Mouse (Mus musculus) midbrain, embryonic 15.5 days (tissue): ENCODE measurements around the gene Atxn2. TPM values are rescaled to one million over a fixed set of nuclear protein-coding genes. Genes with fewer than 3 reads are reported as not detected.

Source experiments
- ATAC-seq: fragments of 200-750 bp; cut with Nextera tagmentation; replicated peaks from 2 replicates; pipeline ENCODE4 v1.8.0; 2017; ENCODE audit warnings: moderate TSS enrichment
- H3K27ac ChIP-seq: fragments of 300-500 bp; sonication (generic); 2 replicates; pipeline ENCODE4 v1.5.1; 2015; ENCODE audit warnings: mild to moderate bottlenecking, inconsistent platforms
- H3K27me3 ChIP-seq: fragments of 300-500 bp; sonication (generic); replicated peaks from 2 replicates; pipeline ENCODE4 v1.6.1; 2015; ENCODE audit warnings: inconsistent platforms
- H3K36me3 ChIP-seq: fragments of 300-500 bp; sonication (generic); replicated peaks from 2 replicates; pipeline ENCODE4 v1.6.1; 2015; ENCODE audit warnings: inconsistent platforms
- H3K4me1 ChIP-seq: fragments of 300-500 bp; sonication (generic); 2 replicates; pipeline ENCODE4 v1.6.1; 2015; ENCODE audit warnings: inconsistent platforms
- H3K4me2 ChIP-seq: fragments of 300-500 bp; sonication (generic); 2 replicates; pipeline ENCODE4 v1.6.1; 2015; ENCODE audit warnings: inconsistent platforms, mild to moderate bottlenecking, moderate library complexity
- H3K4me3 ChIP-seq: fragments of 300-500 bp; sonication (generic); 2 replicates; pipeline ENCODE4 v1.5.1; 2015; ENCODE audit warnings: mild to moderate bottlenecking, inconsistent platforms
- H3K9ac ChIP-seq: fragments of 300-500 bp; sonication (generic); 2 replicates; pipeline ENCODE4 v1.6.1; 2015; ENCODE audit warnings: mild to moderate bottlenecking, inconsistent platforms
- H3K9me3 ChIP-seq: fragments of 300-500 bp; sonication (generic); 2 replicates; pipeline ENCODE4 v1.6.1; 2016; ENCODE audit warnings: inconsistent platforms
- WGBS: fragments of 180-500 bp; shearing (Covaris S2); methylation state at CpG from one replicate; pipeline ENCODE4 v1.1.7; 2015; ENCODE audit warnings: mixed read lengths; 5-methylcytosine and 5-hydroxymethylcytosine counted together
- polyA plus RNA-seq: library from polyadenylated mRNA; unstranded; fragments of >200 nt; fragmentation: Nextera tagmentation; extraction: Ambion mirVana; gene quantifications from 2 replicates; pipeline ENCODE4 v1.2.1, GENCODE M21; 2015

Atxn2 gene
- polyA plus RNA-seq, 1 experiment from 2014 or later: 111 TPM

DNA sequence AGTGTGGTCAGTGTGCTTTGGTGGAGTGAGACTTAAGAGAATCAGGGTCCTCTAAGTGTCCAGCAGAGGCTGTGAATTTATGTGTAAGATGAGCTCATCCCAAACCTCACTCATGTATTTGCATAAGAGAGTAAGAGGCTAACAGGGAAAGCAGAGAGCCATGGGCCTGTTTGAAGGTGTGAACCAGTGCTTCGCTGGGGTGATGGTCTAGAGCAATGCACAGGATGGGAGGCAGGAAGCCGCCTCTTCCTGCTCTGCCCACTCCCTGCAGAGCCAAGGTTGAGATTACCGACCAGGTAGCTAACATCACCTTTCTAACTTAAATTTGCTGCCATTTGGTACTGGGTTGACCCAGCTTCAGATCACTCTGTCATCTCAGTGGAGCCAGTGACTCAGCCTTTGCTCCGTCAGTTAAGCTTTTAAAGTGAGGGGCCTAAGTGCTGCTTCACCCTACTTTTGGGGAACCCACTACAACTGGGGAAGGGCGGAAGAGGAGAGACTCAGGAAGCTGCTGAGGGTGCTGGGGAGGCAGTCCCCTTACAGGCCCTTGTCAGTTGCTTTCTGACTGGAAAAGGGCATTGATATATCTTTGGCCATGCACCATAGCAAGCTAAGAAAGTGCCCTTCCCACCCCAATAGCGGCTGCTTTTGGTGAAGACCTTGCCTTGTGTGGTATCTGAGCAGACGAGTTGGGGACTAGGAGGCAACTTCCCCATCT lies 101.5 kb downstream of the Atxn2 start:
- Histone ChIP-seq H3K9me3 (no peaks in the 10 kb centered on the region), H3K9ac (no peak overlapping the region), H3K27me3 (no peaks in the 10 kb centered on the region), H3K4me3 (no peak overlapping the region), H3K4me1 (no peaks in the 10 kb centered on the region), H3K4me2 (no peak overlapping the region), H3K27ac (no peak overlapping the region), H3K36me3 (peaks cover 40% of the 10 kb centered on the region)
- 90% methylated on average over 7 of the region's 7 CpGs for WGBS
- no peak for ATAC-seq

DNA sequence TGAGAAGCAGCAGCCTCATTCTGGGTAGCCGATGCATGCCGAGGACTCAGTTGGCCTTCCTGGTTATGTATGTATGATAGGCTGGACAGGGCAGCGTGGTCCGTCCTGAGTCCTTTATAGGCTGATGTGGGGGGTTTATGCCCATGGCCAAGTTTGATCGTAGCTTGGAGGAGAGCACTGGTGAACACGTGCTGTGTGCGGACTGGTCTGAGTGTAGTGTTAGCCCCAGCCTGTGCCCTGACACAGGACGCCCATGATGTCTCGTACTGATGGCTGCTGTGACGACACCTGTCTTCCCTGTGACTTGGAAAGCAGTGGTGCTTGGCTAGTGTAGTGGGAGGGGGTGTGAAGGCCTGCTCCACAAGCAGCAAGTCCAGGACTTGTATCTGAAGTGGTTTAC lies 102.6 kb downstream of the Atxn2 start:
- ATAC-seq: no peak
- WGBS: 96% methylated on average over 10 of the region's 10 CpGs

DNA sequence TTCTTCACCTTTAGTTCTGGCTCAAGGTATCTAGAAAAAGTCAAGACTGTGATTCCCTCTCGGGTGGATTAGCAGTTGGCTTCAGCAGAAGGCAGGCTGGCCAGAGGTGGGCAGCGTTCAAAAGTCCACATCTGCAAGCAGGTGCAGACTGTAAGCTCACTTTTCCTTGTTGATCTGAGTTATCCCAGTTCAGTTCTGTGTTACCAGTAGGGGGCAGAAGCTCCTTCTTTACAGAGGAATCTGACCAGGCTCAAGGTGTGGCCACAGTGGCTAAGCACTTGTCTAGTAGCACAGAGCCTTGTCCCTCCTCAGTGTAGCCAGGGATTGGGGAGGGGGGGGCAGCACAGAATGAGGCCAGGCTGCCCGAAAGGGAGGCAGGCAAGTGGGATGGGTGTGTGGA lies 103.9 kb downstream of the Atxn2 start:
- H3K9ac ChIP-seq: no peak overlapping the region
- H3K27ac ChIP-seq: no peak overlapping the region
- H3K4me3 ChIP-seq: no peak overlapping the region
- H3K36me3 ChIP-seq: peaks cover 55% of the 10 kb centered on the region
- H3K9me3 ChIP-seq: no peaks in the 10 kb centered on the region
- 68% methylated on average over 3 of the region's 3 CpGs for WGBS
- H3K4me2 ChIP-seq: no peak overlapping the region
- no peaks in the 10 kb centered on the region for H3K27me3 ChIP-seq
- no peak for ATAC-seq
- H3K4me1 ChIP-seq: no peaks in the 10 kb centered on the region

More for the DNA sequence above, 102.6 kb downstream of the Atxn2 start:
- Histone ChIP-seq H3K9ac (no peak overlapping the region), H3K4me1 (no peaks in the 10 kb centered on the region), H3K4me2 (no peak overlapping the region), H3K36me3 (peaks cover 49% of the 10 kb centered on the region), H3K27ac (no peak overlapping the region), H3K9me3 (no peaks in the 10 kb centered on the region), H3K27me3 (no peaks in the 10 kb centered on the region), H3K4me3 (no peak overlapping the region)

DNA sequence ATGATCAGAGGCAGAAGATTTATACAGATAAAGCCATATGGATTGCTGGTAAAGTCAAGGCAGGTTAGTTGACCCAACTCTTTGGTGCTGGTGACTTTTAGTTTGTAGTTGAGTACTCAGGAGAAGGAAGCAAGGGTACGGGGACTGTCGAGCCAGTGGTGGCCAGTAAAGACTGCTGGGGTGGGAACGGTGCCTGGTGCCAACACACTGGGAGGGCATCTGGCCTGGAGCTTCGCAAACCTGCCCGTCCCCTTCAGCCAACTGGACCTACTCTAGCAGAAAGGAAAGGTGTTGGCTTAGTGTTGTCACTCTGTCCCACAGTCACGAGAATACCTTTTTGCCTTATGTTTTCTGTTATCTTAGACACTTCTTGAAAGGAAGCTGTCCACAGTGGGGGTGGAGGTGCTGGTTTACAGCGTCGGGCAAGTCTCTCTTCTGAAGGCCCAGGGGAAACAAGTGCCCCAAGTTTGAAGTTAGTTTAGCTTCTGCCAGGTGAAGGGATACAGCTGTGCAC lies 104.8 kb downstream of the Atxn2 start:
- ATAC-seq: no peak
- Histone ChIP-seq H3K4me2 (no peak overlapping the region), H3K9me3 (no peaks in the 10 kb centered on the region), H3K27ac (no peak overlapping the region), H3K27me3 (no peaks in the 10 kb centered on the region), H3K4me3 (no peak overlapping the region), H3K9ac (no peak overlapping the region), H3K36me3 (peaks cover 56% of the 10 kb centered on the region), H3K4me1 (no peaks in the 10 kb centered on the region)
- WGBS: 93% methylated on average over 8 of the region's 8 CpGs

DNA sequence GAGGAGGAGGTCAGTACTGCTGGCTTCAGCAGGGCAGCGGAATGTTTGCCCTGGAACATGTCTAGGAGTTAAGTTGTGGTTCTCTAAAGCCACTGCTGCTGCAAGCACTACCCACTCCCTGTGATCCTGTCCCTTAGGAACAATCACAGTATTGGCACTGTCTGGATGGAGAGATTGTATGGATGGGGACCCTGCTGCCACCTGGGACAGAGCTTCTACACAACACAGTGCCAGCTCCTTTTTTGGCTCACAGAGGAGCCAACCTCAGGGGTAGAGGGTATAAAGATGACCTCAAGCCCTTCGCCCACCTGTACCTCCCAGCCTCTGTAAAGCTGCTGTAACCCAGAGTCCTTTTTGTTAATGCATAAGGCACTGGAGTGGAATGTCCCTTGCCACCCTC lies 105.5 kb downstream of the Atxn2 start:
- Histone ChIP-seq H3K4me2 (no peak overlapping the region), H3K27me3 (no peaks in the 10 kb centered on the region), H3K4me3 (no peak overlapping the region), H3K9ac (no peak overlapping the region), H3K9me3 (no peaks in the 10 kb centered on the region), H3K36me3 (peaks cover 51% of the 10 kb centered on the region), H3K27ac (no peak overlapping the region), H3K4me1 (no peaks in the 10 kb centered on the region)
- 98% methylated on average over 2 of the region's 2 CpGs for WGBS
- no peak for ATAC-seq

DNA sequence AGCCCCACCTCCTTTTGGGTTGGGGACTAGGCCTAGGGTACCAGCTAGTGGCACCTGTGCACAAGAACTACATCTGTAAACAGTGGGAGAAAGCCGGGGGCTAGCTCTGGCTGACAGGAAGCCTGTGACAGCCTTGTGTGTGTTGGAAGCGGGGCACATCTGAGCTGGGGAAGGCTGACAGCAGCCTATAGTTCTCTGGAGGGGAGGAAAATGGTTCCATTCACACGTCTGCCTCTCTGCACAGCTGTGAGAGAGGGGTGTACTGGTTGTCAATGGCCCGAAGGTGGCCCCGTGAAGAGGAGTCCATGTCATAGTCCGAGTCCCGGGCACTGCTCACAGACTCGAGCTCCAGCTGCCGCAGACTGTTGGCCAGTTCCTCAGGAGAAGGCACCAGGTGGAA lies 106.4 kb downstream of the Atxn2 start:
- Histone ChIP-seq H3K9me3 (no peaks in the 10 kb centered on the region), H3K27me3 (no peaks in the 10 kb centered on the region), H3K27ac (no peak overlapping the region), H3K9ac (no peak overlapping the region), H3K4me2 (no peak overlapping the region), H3K4me3 (no peak overlapping the region), H3K36me3 (peaks cover 42% of the 10 kb centered on the region), H3K4me1 (no peaks in the 10 kb centered on the region)
- no peak for ATAC-seq
- WGBS: 91% methylated on average over 9 of the region's 9 CpGs

DNA sequence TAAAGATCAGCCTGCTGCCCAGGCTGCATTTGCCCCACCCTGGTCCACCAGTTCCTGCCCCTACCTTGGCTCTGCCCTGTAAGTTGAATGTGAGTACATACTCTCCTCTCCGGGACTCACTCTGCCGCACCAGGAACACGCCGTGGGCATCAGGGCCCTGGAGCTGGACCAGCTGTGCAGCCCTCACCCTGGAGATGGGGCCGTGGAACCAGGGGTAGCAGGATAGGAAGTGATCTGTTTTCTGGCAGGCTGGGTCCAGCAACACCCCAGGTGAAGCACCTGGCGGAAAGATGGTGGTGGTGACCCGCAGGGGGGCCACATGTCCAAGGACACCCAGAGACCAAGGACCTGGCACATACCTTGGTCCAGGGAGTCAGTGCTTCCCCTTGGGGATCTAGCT lies 107.3 kb downstream of the Atxn2 start:
- Histone ChIP-seq H3K4me2 (no peak overlapping the region), H3K36me3 (peaks cover 33% of the 10 kb centered on the region)
- WGBS: 97% methylated on average over 7 of the region's 7 CpGs

DNA sequence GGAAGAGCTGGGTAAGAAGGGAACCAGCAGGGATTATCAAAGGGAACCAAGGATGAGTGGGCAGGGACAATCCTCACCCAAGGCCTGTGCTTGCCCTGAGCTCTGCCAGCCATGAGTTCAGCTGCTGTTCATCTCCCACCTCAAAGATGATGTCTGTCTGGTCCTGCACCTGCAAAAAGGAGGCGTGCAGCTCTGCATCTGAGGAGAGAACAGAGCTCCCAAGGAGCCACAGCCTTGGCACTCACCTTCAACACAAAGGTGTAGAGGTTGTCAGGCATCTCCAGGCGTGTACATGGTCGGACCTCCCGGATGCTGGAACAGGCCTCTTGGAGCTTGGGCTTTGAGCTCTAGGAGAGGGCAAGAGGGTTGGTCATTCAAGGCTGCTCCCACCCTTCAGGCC lies 107.7 kb downstream of the Atxn2 start:
- Histone ChIP-seq H3K9me3 (no peaks in the 10 kb centered on the region), H3K4me2 (no peak overlapping the region), H3K27me3 (no peaks in the 10 kb centered on the region), H3K4me3 (no peak overlapping the region), H3K4me1 (no peaks in the 10 kb centered on the region), H3K9ac (no peak overlapping the region), H3K27ac (no peak overlapping the region), H3K36me3 (peaks cover 29% of the 10 kb centered on the region)
- ATAC-seq: no peak
- 95% methylated on average over 4 of the region's 4 CpGs for WGBS

More for the DNA sequence above, 107.3 kb downstream of the Atxn2 start:
- no peak overlapping the region for H3K9ac ChIP-seq
- H3K27me3 ChIP-seq: no peaks in the 10 kb centered on the region
- H3K27ac ChIP-seq: no peak overlapping the region
- H3K4me1 ChIP-seq: no peaks in the 10 kb centered on the region
- H3K9me3 ChIP-seq: no peaks in the 10 kb centered on the region
- ATAC-seq: no peak
- H3K4me3 ChIP-seq: no peak overlapping the region

DNA sequence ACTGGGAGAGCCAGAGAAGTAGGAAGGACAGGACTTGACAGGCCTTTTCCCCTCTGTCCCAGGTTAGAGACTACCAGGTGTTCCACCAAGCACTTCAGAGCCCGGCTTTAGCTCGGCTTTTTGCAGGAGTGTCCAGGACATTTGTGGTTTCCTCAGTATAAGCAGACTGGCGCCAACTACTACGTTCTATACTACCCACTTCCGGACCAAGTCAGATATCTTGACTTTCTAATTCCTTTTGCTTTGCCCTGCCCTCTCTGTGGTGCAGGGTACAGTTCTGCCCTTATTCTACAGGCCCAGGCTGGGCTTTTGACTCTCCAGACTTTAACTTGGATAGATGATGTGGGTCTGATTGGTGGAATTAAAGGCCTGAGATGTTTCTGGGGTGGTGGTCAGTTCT lies 108.4 kb downstream of the Atxn2 start:
- no peak overlapping the region for H3K27ac ChIP-seq
- H3K27me3 ChIP-seq: no peaks in the 10 kb centered on the region
- no peaks in the 10 kb centered on the region for H3K9me3 ChIP-seq
- H3K4me2 ChIP-seq: no peak overlapping the region
- WGBS: 93% methylated on average over 5 of the region's 5 CpGs
- ATAC-seq: no peak
- no peak overlapping the region for H3K4me3 ChIP-seq
- peaks cover 27% of the 10 kb centered on the region for H3K36me3 ChIP-seq
- no peak overlapping the region for H3K9ac ChIP-seq
- H3K4me1 ChIP-seq: no peaks in the 10 kb centered on the region

DNA sequence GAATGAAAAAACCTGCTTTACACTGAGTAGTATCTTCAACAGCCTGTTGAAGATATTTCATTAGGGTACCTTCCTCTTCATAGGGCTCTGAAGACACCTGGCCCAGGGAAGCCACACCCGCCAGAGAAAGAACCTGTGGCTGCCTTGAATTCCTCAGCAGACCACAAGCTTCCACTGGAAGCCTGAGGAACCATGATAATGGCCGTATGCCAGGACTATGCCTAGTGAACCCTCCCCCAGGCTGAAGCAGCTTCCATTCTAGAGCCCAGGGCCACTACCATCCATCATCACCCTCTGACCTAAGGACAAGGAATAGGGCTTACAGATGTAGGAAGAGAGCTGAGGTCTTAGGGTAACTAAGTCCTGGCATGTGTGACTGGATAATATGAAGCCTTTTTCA lies 109.0 kb downstream of the Atxn2 start:
- Histone ChIP-seq H3K4me3 (no peak overlapping the region), H3K4me2 (no peak overlapping the region), H3K36me3 (peaks cover 27% of the 10 kb centered on the region), H3K27me3 (no peaks in the 10 kb centered on the region), H3K27ac (no peak overlapping the region), H3K9ac (no peak overlapping the region), H3K9me3 (no peaks in the 10 kb centered on the region), H3K4me1 (no peaks in the 10 kb centered on the region)
- 92% methylated on average over 2 of the region's 2 CpGs for WGBS
- no peak for ATAC-seq

DNA sequence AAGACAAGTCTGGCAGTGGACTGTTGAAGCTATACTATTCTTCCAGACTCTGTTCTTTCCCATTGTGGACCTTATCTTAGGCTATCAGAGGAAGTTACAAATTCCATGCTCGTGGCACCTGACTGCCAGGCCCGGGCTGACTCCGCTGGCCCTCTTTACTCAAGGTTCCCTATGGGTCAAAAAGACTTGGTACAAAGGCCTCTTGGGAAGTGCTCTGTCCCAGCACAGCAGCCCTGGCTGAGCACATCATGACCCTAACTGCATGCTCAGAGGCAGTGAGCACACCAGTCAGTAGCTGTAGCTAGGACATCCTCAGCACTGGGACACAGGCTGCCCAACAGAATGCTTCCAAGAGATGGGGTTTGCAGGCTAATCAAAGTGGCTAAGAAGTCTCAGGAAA lies 109.5 kb downstream of the Atxn2 start:
- no peak for ATAC-seq
- Histone ChIP-seq H3K9ac (no peak overlapping the region), H3K27me3 (no peaks in the 10 kb centered on the region), H3K27ac (no peak overlapping the region), H3K4me3 (no peak overlapping the region), H3K36me3 (peaks cover 27% of the 10 kb centered on the region), H3K4me2 (no peak overlapping the region), H3K9me3 (no peaks in the 10 kb centered on the region), H3K4me1 (no peaks in the 10 kb centered on the region)
- WGBS: 91% methylated on average over 3 of the region's 3 CpGs

DNA sequence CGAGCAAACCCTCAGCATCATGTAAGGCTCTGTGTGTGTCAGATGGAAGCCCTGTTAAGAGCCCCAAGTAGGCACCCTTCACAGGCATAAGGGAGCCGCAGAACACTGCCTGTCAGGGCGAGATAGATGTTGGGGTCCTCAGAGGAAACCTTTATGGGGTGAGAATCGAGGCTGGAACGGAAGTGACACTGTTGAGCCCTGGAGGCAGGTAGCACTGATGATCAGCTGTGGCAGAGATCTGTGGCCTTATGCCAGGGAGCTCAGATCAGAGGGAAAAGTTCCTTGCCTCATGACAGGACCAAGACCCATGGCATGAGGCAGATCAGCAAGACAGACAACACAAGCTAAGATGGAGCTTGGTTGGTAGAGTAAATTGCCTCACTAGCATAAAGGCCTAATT lies 110.0 kb downstream of the Atxn2 start:
- H3K27ac ChIP-seq: no peak overlapping the region
- H3K9ac ChIP-seq: no peak overlapping the region
- H3K4me1 ChIP-seq: no peaks in the 10 kb centered on the region
- H3K36me3 ChIP-seq: peaks cover 27% of the 10 kb centered on the region
- no peaks in the 10 kb centered on the region for H3K27me3 ChIP-seq
- no peak for ATAC-seq
- 85% methylated on average over 5 of the region's 5 CpGs for WGBS
- no peak overlapping the region for H3K4me3 ChIP-seq
- no peaks in the 10 kb centered on the region for H3K9me3 ChIP-seq
- H3K4me2 ChIP-seq: no peak overlapping the region

DNA sequence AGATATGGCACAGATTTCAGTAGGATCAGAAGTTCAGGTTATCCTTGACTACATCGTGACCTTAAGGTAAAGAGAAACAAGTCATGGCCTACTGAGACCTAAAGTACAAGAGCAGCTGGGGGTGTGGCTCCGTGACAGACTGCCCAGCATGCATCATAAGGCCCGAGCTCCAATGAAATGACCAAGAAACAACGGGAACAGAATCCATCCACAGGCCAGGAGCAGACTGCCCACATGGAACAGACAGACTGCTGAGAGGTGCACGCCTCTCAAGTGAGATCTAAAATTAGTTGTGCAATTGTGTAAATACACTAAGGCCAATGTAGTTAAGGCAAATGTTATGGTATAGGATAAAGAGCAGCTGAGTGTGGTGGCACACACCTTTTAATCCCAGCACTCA lies 110.4 kb downstream of the Atxn2 start:
- H3K9ac ChIP-seq: no peak overlapping the region
- H3K4me3 ChIP-seq: no peak overlapping the region
- H3K27me3 ChIP-seq: no peaks in the 10 kb centered on the region
- 83% methylated on average over 5 of the region's 5 CpGs for WGBS
- no peak overlapping the region for H3K4me2 ChIP-seq
- no peaks in the 10 kb centered on the region for H3K9me3 ChIP-seq
- no peak overlapping the region for H3K27ac ChIP-seq
- no peaks in the 10 kb centered on the region for H3K4me1 ChIP-seq
- ATAC-seq: no peak
- H3K36me3 ChIP-seq: peaks cover 27% of the 10 kb centered on the region
